Mouse (Mus musculus) neutrophil, adult 59 days (primary cell): ENCODE results near the gene Anxa3. TPM values are rescaled to one million over a fixed set of nuclear protein-coding genes. Genes with fewer than 3 reads are reported as not detected.

ENCODE experiments used
- total RNA-seq, 2 experiments: library from RNA; stranded (reverse); gene quantifications; 1 replicate in 1 of 2; 2 replicates in 1 of 2; pipeline ENCODE4 v1.2.4; 2023

The Anxa3 gene
- total RNA-seq, result 100 to 1,000 TPM; 207 to 231 TPM

DNA sequence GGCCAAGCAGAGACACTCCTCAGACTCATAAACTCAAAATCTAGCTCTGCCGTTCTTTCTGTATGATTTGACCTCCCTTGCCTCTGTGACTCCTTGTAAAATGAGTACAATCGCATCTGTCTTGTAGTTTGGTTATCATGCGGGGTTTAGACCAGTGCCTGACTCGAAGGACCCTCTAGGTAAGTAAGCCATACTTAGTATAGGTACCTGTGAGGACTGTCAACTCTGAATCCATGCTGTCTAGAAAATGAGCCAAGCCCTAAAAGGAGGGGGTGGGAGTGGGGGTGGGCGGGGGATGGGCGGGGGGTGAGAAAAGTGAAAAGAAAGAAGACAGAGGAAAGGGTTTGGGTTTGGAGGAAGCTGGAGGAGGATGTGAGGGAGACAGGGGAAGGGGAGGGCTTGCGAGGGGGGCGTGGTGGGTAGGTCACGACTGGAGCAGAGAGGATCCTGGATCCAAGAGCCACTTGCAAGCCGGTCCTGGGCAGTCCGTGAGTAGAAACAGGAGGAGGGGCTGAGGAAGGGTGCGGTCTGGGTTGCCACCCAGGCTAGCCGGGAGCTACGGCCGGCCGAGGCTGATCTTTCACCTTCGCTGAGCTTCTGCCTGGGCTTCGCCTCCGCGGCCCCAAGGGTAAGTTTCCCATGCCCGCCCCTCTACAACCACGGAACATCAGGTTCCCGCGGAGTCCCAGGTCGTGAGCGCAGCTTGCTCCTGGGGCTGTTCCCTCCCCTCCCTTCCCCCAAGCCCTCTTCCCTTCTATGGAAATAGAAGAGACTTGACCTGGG, at the start of gene Anxa3:
TSS of gene Anxa3 (plus strand) at position 404 of the 783 bp plus-strand sequence.

Other genes with a start within 250 kb of the Anxa3 start
- 10 to 100 TPM; 29.9 to 30.4 TPM for gene Bmp2k, start 204.3 kb downstream of the Anxa3 start, total RNA-seq